In the genomic region with DNA sequence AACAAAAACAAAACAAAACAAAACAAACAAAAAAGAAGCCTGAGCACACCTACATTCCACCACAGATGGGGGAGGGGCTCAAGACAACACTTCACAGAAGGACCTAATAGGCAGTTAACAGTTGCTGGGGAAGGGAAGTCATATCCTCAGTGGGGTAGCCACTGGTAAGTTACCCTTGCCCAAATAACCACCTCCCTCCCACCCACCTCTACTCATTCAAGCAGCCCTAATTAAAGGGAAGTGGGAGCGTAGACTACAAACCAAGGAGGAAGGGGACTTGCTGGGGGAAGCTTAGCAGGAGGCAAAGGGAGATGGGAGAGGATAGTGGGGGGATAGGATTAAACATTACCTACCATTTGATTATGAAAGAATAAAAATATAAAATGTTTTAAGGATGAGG, we compare ENCODE assay signal across 20 mouse cellular contexts. TPM values are rescaled to one million over a fixed set of nuclear protein-coding genes. Genes with fewer than 3 reads are reported as not detected.
DNase-seq lines count a peak whose midpoint lies in the region; ATAC-seq and TF ChIP-seq lines count a peak whose summit lies in the region.
"Had no signal": no experiment of that assay in that cellular context is flagged by ENCODE, and none has a peak within 500 bp of the region (broad histone marks: within the 10 kb centered on the region; RNA-seq: fewer than 3 reads in every experiment).

No protein-coding gene starts in this region.

- no peaks in the 10 kb centered on the region for H3K27me3 ChIP-seq in testis, adult 2 months (ENCODE audit: control insufficient read depth, insufficient read depth, low read length)
- H3K27me3 ChIP-seq in midbrain, embryonic 15.5 days (replicated peaks), result no peaks in the 10 kb centered on the region
- H3K27me3 ChIP-seq: embryonic facial prominence, embryonic 12.5 days; forebrain, embryonic 13.5 days; forebrain, embryonic 15.5 days had no signal

- no peak overlapping the region for H3K9ac ChIP-seq in midbrain, embryonic 15.5 days
- H3K9ac ChIP-seq: embryonic facial prominence, embryonic 12.5 days; forebrain, embryonic 13.5 days; forebrain, embryonic 15.5 days; forebrain, postnatal 0 days had no signal

- 0 out of 2 replicates have a peak, but pooled peaks have one; percentile 39 for ATAC-seq in common myeloid progenitor, adult 5-6 weeks (replicated peaks; ENCODE audit: low read depth, poor library complexity, severe bottlenecking)
- ATAC-seq in megakaryocyte progenitor cell, adult 5-6 weeks (replicated peaks; ENCODE audit: poor library complexity), result peak; percentile 24; the same call in 1 of the 2 replicates
- ATAC-seq in midbrain, embryonic 15.5 days (replicated peaks), result no peak
- ATAC-seq: activated CD4-positive, CD25-positive, alpha-beta regulatory T cell, adult 4 months; forebrain, embryonic 13.5 days; forebrain, embryonic 15.5 days; forebrain, postnatal 0 days had no signal

- no peak for TF ChIP-seq POLR2A in testis, adult 2 months (IDR thresholded peaks at IDR 0.05; ENCODE audit: control insufficient read depth, low read depth, low read length)

- no peak overlapping the region for H3K4me2 ChIP-seq in midbrain, embryonic 15.5 days
- H3K4me2 ChIP-seq: embryonic facial prominence, embryonic 12.5 days; forebrain, embryonic 13.5 days; forebrain, embryonic 15.5 days had no signal

- H3K27ac ChIP-seq in testis, adult 2 months (ENCODE audit: control insufficient read depth, insufficient read depth, low read depth, low read length), result peak overlapping the region; percentile 95
- no peak overlapping the region for H3K27ac ChIP-seq in midbrain, embryonic 15.5 days
- H3K27ac ChIP-seq: embryonic facial prominence, embryonic 10.5 days; embryonic facial prominence, embryonic 12.5 days; forebrain, embryonic 13.5 days; forebrain, embryonic 15.5 days had no signal

- WGBS in midbrain, embryonic 15.5 days, result 100% methylated on average over 1 of the region's 1 CpGs

- H3K36me3 ChIP-seq in testis, adult 2 months (ENCODE audit: control insufficient read depth, insufficient read depth, low read length), result peaks cover 1% of the 10 kb centered on the region
- peaks cover 23% of the 10 kb centered on the region for H3K36me3 ChIP-seq in midbrain, embryonic 15.5 days (replicated peaks)

- peak overlapping the region; percentile 91 for H3K4me3 ChIP-seq in testis, adult 2 months (ENCODE audit: control insufficient read depth, low read depth, low read length)
- H3K4me3 ChIP-seq in midbrain, embryonic 15.5 days, result no peak overlapping the region
- H3K4me3 ChIP-seq: embryonic facial prominence, embryonic 10.5 days; embryonic facial prominence, embryonic 12.5 days; forebrain, embryonic 13.5 days; forebrain, embryonic 15.5 days had no signal

- DNase-seq in testis, postnatal 14 days (ENCODE audit: low spot score), result no peak
- no peak for DNase-seq in kidney, postnatal 10 days
- DNase-seq: adrenal gland, adult 8-10 months; adrenal gland, postnatal 14 days; adrenal gland, postnatal 36 days; cerebellum, adult 11-12 months; cerebellum, adult 2 months; cerebellum, adult 9-10 months; cerebellum, postnatal 14 days; cerebellum, postnatal 36 days; forebrain, postnatal 0 days had no signal

- H3K9me3 ChIP-seq in midbrain, embryonic 15.5 days, result no peaks in the 10 kb centered on the region
- H3K9me3 ChIP-seq: embryonic facial prominence, embryonic 10.5 days; embryonic facial prominence, embryonic 12.5 days; forebrain, embryonic 13.5 days; forebrain, embryonic 15.5 days had no signal

- no peak for TF ChIP-seq CTCF in testis, adult 2 months (IDR thresholded peaks at IDR 0.05; ENCODE audit: control insufficient read depth, insufficient read depth, insufficient replicate concordance, low read depth, low read length)

- H3K4me1 ChIP-seq in testis, adult 2 months (ENCODE audit: control insufficient read depth, insufficient read depth, low read length), result peaks cover 2% of the 10 kb centered on the region; the same call in 1 of the 2 replicates
- no peaks in the 10 kb centered on the region for H3K4me1 ChIP-seq in midbrain, embryonic 15.5 days
- H3K4me1 ChIP-seq: embryonic facial prominence, embryonic 10.5 days; embryonic facial prominence, embryonic 12.5 days; forebrain, embryonic 13.5 days; forebrain, embryonic 15.5 days had no signal

RNA-seq across cellular contexts. Expression of a gene that starts 14.8 kb away (rescaled TPM):
- 55.4 and 59.8 TPM in 2 replicates for polyA plus RNA-seq in testis, adult 2 months (2012; rRNA removed)
- 61.8 and 76.6 TPM in 2 replicates for total RNA-seq in common myeloid progenitor, adult 5-6 weeks (2017)
- total RNA-seq in megakaryocyte progenitor cell, adult 5-6 weeks (2015), result 93.0 and 109 TPM in 2 replicates
- 50.1 and 50.6 TPM in 2 replicates for total RNA-seq in megakaryocyte progenitor cell, adult 5-6 weeks (2017)
- polyA plus RNA-seq in midbrain, embryonic 15.5 days (2015; fragmentation: Nextera tagmentation; extraction: Ambion mirVana), result 59.9 and 61.8 TPM in 2 replicates

RNA-seq across cellular contexts. Expression of a gene that starts 15.9 kb away (rescaled TPM):
- 223 and 268 TPM in 2 replicates for polyA plus RNA-seq in testis, adult 2 months (2012; rRNA removed)
- 31.1 and 54.0 TPM in 2 replicates for total RNA-seq in common myeloid progenitor, adult 5-6 weeks (2017)
- 76.6 and 80.7 TPM in 2 replicates for total RNA-seq in megakaryocyte progenitor cell, adult 5-6 weeks (2015)
- 31.5 and 40.1 TPM in 2 replicates for total RNA-seq in megakaryocyte progenitor cell, adult 5-6 weeks (2017)
- polyA plus RNA-seq in midbrain, embryonic 15.5 days (2015; fragmentation: Nextera tagmentation; extraction: Ambion mirVana), result 18.8 and 19.9 TPM in 2 replicates

RNA-seq across cellular contexts. Expression of a gene that starts 47.3 kb away (rescaled TPM):
- 36.7 and 43.6 TPM in 2 replicates for polyA plus RNA-seq in testis, adult 2 months (2012; rRNA removed)
- 57.7 and 78.7 TPM in 2 replicates for total RNA-seq in common myeloid progenitor, adult 5-6 weeks (2017)
- total RNA-seq in megakaryocyte progenitor cell, adult 5-6 weeks (2015), result 91.6 and 99.8 TPM in 2 replicates
- 67.2 and 84.5 TPM in 2 replicates for total RNA-seq in megakaryocyte progenitor cell, adult 5-6 weeks (2017)
- polyA plus RNA-seq in midbrain, embryonic 15.5 days (2015; fragmentation: Nextera tagmentation; extraction: Ambion mirVana), result 12.1 TPM in 2 replicates
